Mouse (Mus musculus) skeletal muscle tissue, adult 2 months (tissue): ENCODE results near the gene Zkscan14.
"Not testable (repeated sequence)": the region's sequence is repeated elsewhere in the genome, so short reads cannot be mapped to it uniquely, and the experiment has no call there.

ENCODE experiments used
- DNase-seq: peaks from one replicate; pipeline ENCODE4 v3.0.0-alpha.2; 2012; ENCODE audit warnings: low read depth, low spot score

Zkscan14 gene

DNA sequence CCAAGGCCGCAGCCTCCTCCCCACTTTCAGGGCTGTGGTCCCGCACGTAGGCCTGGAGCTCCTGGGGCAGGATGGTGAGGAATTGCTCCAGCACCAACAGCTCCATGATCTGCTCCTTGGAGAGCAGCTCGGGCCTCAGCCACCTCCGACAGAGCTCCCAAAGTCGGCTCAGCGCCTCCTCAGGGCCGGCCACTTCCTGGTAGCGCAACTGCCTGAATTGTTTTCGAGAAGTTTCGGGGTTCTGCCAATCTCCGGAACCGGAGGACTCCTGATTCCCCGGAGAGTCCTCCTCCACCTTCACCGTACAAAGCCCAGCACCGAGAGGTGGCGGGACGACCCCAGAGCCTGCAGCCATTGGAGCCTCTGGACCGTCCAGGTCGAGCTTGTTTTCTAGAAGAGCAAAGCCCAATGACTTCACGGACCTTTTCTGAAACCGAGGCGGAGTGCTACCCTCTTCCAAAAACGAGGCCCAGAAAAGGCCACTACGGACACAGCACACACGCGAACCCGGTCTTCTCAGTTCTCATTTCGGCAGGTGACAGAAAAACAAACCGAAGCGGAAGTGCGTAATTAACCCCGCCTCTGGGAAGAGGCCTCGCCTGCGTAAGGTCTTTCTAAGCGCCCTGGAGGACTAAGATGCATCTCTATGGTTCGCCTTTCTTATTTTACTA lies at the start of gene Zkscan14:
Zkscan14 (minus strand) TSS at position 548 of the 671 bp plus-strand sequence.
- DNase-seq: peak; percentile 82

DNA sequence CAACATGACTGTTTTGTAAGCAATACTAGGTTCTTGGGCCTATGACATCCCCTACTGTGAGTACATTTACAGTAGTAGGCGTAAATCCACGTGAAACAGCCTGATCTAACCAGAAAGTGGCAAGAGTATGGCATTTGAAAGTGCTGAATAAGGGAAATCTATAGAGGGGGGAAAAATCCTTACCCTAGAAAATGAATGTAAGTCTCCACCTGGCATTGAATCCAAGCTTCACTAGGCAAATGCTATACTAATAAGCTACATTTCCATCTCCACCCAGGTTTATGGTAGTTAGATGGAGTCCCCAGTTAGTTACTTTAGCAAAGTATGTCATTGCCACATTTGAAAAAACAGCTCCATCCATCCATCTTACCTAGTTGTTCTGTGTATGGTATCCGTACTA lies 47.9 kb upstream of the Zkscan14 start:
- no peak for DNase-seq

- DNase-seq: no peak
Measured at GRCm38 (mm10) chr5:145234636-145235035, 33.0 kb upstream of the Zkscan14 start.

- DNase-seq: peak; percentile 7
Measured at GRCm38 (mm10) chr5:145231893-145232411, 30.3 kb upstream of the Zkscan14 start.

- DNase-seq: peak; percentile 98
Measured at GRCm38 (mm10) chr5:145231367-145231871, 29.8 kb upstream of the Zkscan14 start, which contains the start of gene Zfp655. Gene Zfp655, plus strand, starts transcription at chr5:145231715.

DNA sequence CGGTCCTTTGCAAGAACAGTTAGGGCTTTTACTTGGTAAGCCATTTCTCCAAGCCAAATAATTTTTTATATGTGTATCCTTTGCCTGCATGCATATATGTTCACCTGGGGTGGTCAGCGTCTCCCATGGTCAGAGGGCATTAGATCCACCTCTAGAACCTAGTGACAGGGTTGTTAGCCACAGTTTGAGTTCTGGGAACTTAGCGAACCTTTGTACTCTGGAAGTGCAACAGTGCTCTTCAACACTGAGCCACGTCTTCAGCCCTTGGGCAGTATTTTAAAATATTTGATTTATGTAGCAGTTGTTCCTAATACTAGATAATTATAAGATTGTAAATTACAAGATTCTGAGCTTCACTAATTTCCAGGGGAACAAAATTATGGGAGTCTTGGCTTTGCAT lies 29.0 kb upstream of the Zkscan14 start:
- DNase-seq: no peak

- not testable (repeated sequence) for DNase-seq
Measured at GRCm38 (mm10) chr5:145229283-145229682, 27.6 kb upstream of the Zkscan14 start.

- DNase-seq: no peak
Measured at GRCm38 (mm10) chr5:145226453-145226852, 24.8 kb upstream of the Zkscan14 start.

- DNase-seq: no peak
Measured at GRCm38 (mm10) chr5:145223395-145223794, 21.7 kb upstream of the Zkscan14 start.

- no peak for DNase-seq
Measured at GRCm38 (mm10) chr5:145222840-145223239, 21.2 kb upstream of the Zkscan14 start.

- no peak for DNase-seq
Measured at GRCm38 (mm10) chr5:145219981-145220380, 18.3 kb upstream of the Zkscan14 start.

GRCm38 (mm10) chr5:145218671-145219070 lies 17.0 kb upstream of the Zkscan14 start:
- no peak for DNase-seq

DNA sequence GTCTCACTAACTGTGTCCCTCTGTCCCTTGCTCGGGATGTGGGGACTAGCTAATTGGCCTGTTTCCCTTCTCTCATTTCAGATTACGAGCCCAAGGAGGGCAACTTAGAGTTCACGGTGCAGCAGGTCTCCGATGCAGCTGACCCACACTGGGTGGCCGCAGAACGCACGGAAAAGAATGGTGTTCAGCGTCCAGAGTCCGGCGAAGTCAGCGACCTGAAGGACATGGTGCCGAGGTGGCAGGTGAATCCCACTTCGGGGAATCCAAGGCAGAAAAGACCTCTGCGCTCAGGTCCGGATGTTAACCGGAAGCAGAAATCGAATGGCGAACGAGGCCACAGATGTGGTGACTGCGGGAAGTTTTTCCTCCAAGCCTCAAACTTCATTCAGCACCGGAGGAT lies 16.5 kb upstream of the Zkscan14 start:
- DNase-seq: no peak

DNA sequence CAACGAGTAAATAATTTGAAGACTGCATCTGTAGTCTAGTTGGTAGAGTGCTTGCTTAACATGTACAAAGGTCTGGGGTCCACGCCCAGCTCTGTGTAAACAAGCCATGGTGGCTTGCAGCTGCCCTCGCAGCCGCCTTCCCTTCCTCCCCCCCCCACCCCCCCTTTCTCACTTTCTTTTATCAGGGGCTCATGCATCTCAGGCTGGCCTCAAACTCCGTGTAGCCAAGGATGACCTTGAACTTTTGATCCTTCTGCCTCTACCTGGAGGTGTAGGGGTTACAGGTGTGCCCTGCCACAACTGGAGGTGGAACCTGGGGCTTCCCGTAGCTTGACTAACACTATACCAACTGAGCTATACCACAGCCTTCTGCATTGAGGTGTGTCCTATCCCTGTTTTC lies 16.1 kb upstream of the Zkscan14 start:
- DNase-seq: no peak

DNA sequence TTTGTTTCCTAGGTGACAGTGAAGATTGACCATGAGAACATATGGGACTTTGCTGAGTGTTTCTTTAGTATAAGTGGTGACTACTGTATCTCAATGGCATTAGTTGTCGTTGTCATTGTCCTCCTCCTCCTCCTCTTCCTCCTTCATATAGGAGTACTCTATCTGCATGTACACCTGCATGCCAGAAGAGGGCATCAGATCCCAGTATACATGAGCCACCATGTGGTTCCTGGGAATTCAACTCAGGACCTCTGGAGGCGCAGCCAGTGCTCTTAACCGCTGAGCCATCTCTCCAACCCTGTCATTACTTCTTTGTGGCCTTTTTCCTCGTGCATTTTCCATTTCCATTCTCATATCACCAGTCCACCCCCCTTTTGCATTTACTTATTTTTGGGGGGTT lies 13.0 kb upstream of the Zkscan14 start:
- DNase-seq: no peak

DNA sequence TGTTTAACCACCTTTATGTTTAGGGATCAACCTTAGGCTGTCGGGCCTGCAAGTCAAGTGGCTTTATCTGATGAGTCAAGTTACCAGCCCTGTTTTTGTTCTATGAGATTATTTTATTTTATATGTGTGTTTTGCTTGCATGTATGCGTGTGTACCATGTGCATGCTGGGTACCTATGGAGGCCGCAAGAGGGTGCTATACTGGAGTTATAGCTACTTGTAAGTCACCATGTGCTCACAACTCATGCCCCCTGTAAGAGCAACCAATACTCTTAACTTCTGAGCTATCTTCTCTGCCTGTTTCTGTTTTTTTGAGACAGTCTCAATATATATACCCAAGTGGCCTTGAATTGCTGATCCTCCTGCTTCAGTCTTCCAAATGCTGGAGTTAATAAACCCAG lies 11.8 kb upstream of the Zkscan14 start:
- DNase-seq: no peak

- DNase-seq: no peak
Measured at GRCm38 (mm10) chr5:145212216-145212615, 10.5 kb upstream of the Zkscan14 start.

GRCm38 (mm10) chr5:145211340-145211739 lies 9.7 kb upstream of the Zkscan14 start:
- DNase-seq: no peak

DNA sequence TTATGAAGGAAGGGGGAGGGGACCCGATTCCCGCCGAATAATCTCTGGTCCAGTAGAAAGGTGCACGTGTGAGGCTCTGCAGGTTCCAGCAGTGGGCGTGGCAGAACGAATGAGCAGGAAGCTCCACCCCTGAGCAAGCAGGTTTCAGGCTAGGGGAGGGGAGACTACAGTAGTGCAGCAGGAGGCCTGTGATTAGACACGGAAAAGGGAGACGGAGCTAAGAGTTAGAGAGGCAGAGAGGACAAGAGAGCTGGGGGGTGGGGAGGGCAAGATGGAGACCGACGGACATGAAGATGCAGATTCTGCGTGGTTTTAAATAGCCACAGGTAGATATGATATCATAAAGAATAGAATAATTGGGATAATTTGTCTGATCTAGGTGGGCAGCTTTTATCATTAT lies 6.7 kb upstream of the Zkscan14 start:
- not testable (repeated sequence) for DNase-seq

GRCm38 (mm10) chr5:145207954-145208353 lies 6.3 kb upstream of the Zkscan14 start:
- no peak for DNase-seq

DNA sequence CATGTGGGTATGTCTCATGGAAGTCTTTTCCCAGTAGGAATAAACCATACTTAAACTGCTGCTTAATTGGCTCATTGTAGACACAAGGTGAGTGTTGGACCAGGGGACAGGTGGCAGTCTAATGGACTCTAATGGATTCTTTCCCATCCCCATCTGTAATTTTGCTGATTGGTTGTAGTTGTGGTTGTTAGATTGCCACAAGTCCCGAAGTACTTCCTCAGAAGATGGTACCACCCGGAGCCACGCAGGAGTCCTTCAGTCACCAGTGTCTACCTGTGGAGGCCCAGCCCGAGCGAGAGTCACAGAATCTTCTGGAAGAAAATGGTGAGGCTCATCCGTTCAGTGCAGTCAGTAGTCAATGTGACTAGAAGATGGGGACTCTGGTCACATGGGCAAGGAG lies 5.7 kb upstream of the Zkscan14 start:
- DNase-seq: no peak

GRCm38 (mm10) chr5:145205041-145205440 lies 3.4 kb upstream of the Zkscan14 start:
- DNase-seq: no peak

DNA sequence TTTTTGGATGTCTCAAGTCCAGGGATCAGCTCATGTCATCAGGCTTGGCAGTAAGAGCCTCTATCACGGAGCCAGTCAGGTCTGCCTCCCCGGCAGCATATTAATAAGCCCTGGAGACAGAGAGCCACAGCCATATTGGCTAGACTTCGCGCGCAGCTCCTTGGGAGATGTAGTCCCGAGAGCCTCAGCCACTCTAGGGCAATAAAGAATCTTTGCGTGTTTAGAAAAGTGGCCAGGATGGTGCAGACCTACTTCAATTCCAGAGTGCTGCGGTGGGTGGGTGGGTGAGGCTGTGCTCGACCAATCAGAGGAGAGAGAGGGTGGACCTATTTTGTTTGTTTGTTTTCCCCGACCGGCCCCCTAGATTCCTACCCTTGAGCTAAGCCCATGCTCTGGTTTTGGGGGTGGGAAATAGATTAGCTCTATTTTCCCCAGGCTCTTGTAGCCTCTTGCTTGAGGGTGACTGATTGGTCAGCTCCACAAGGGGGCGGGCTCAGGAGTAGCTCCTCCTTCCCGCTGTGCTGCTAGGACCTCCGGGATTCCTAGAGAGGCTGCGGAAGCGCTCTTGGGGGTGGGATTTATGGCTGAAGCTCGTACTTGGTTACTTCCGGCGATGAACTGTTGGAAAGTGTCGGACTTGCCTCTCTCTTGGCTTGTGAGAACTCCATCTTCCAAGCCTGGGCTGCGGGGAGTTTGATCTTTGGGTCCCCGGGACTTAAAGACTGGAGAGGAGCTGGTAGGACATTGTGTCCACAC lies 2.4 kb upstream of the Zkscan14 start, which contains the start of gene Zkscan5:
Zkscan5 (plus strand) TSS at position 627 of the 756 bp plus-strand sequence.
- DNase-seq: peak; percentile 98
